Mouse (Mus musculus) CH12.LX (cell line): ENCODE measurements around the gene Prss34.

ENCODE experiments used
- CTCF ChIP-seq, 2 experiments: IDR thresholded peaks in 1 of 2; conservative IDR thresholded peaks in 1 of 2; 2 replicates each; pipeline ENCODE4 v1.5.1; 2011 to 2012; ENCODE audit warnings: low read depth in 2 of 2, low read length in 2 of 2, improper control_type of control experiment in 1 of 2, inconsistent platforms in 1 of 2, mild to moderate bottlenecking in 1 of 2, moderate library complexity in 1 of 2
- EP300 ChIP-seq: IDR thresholded peaks from 2 replicates; pipeline ENCODE4 v1.6.1; 2011; ENCODE audit warnings: low read length, improper control_type of control experiment
- JUN ChIP-seq: IDR thresholded peaks from 2 replicates; pipeline ENCODE4 v1.6.1; 2011; ENCODE audit warnings: low read depth, mild to moderate bottlenecking, low read length, improper control_type of control experiment, moderate library complexity; ENCODE audit not compliant: insufficient read depth
- MXI1 ChIP-seq: IDR thresholded peaks from 2 replicates; pipeline ENCODE4 v1.6.1; 2011; ENCODE audit warnings: mild to moderate bottlenecking, low read depth, low read length, improper control_type of control experiment
- POLR2A ChIP-seq: IDR thresholded peaks from 2 replicates; pipeline ENCODE4 v1.6.1; 2011; ENCODE audit warnings: low read depth, mild to moderate bottlenecking, improper control_type of control experiment, low read length
- RAD21 ChIP-seq: IDR thresholded peaks from 2 replicates; pipeline ENCODE4 v1.6.1; 2011; ENCODE audit warnings: low read depth, mild to moderate bottlenecking, low read length, improper control_type of control experiment, moderate library complexity
- SMC3 ChIP-seq: IDR thresholded peaks from 2 replicates; pipeline ENCODE4 v1.6.1; 2011; ENCODE audit warnings: low read depth, low read length, improper control_type of control experiment
- TBP ChIP-seq: conservative IDR thresholded peaks from 2 replicates; pipeline ENCODE4 v1.6.1; 2011; ENCODE audit warnings: low read depth, low read length, improper control_type of control experiment
- TCF12 ChIP-seq: IDR thresholded peaks from 2 replicates; pipeline ENCODE4 v1.6.1; 2014; ENCODE audit warnings: low read depth, mild to moderate bottlenecking, inconsistent platforms, low read length, improper control_type of control experiment
- USF1 ChIP-seq: IDR thresholded peaks from 2 replicates; pipeline ENCODE4 v1.6.1; 2014; ENCODE audit warnings: low read depth, mild to moderate bottlenecking, inconsistent platforms, low read length, improper control_type of control experiment
- ZNF384 ChIP-seq: IDR thresholded peaks from 2 replicates; pipeline ENCODE4 v1.6.1; 2012; ENCODE audit warnings: low read depth, low read length, improper control_type of control experiment, inconsistent platforms

GRCm38 (mm10) chr17:25274571-25275346 lies 23.4 kb upstream of the Prss34 start, which contains the start of gene Ube2i:
- TF ChIP-seq CTCF (conservative IDR thresholded peaks at IDR 0.05 in 1 of 2, IDR thresholded peaks at IDR 0.05 in 1 of 2; ENCODE audit: low read depth in 2 of 2, low read length in 2 of 2) (no peak), RAD21 (no peak), MXI1 (no peak), ZNF384 (no peak), JUN (no peak), TCF12 (no peak), POLR2A (no peak), SMC3 (no peak), TBP (no peak), USF1 (no peak), EP300 (no peak)
